Mouse (Mus musculus) urinary bladder, postnatal 4 days (tissue): ENCODE data around the gene Ppp1r8.
A peak's percentile ranks its signal among the peaks of the same experiment; 100 is the strongest.

Experiments used
- DNase-seq, 2 experiments: peaks; one replicate each; pipeline ENCODE4 v3.0.0; 2021 to 2022; ENCODE audit warnings: low spot score in 2 of 2

Gene Ppp1r8

GRCm38 (mm10) chr4:132842970-132843704, at the start of gene Ppp1r8:
TSS of gene Ppp1r8 (minus strand) at chr4:132843169.
- DNase-seq: peak; percentile 88 to 90

GRCm38 (mm10) chr4:132884844-132885374, 41.9 kb upstream of the Ppp1r8 start:
- DNase-seq: no peak

- DNase-seq: peak; percentile 87 to 89
Observed at GRCm38 (mm10) chr4:132884064-132884843, 41.3 kb upstream of the Ppp1r8 start, which contains the start of gene Stx12. TSS of gene Stx12 (minus strand) at chr4:132884509.

- no peak for DNase-seq
Observed at GRCm38 (mm10) chr4:132883561-132884063, 40.6 kb upstream of the Ppp1r8 start.

- no peak for DNase-seq
Observed at GRCm38 (mm10) chr4:132874363-132875097, 31.6 kb upstream of the Ppp1r8 start.

- DNase-seq: no peak
Observed at GRCm38 (mm10) chr4:132873481-132874362, 30.8 kb upstream of the Ppp1r8 start.

GRCm38 (mm10) chr4:132871116-132871515, 28.1 kb upstream of the Ppp1r8 start:
- DNase-seq: no peak

GRCm38 (mm10) chr4:132864856-132865255, 21.9 kb upstream of the Ppp1r8 start:
- no peak for DNase-seq

GRCm38 (mm10) chr4:132863012-132863411, 20.0 kb upstream of the Ppp1r8 start:
- DNase-seq: no peak

GRCm38 (mm10) chr4:132860880-132861279, 17.9 kb upstream of the Ppp1r8 start:
- DNase-seq: no peak

- no peak for DNase-seq
Observed at GRCm38 (mm10) chr4:132843705-132844071, 719 bp upstream of the Ppp1r8 start.

GRCm38 (mm10) chr4:132842281-132842906, 575 bp downstream of the Ppp1r8 start:
- no peak for DNase-seq

GRCm38 (mm10) chr4:132841493-132841892, 1.5 kb downstream of the Ppp1r8 start:
- no peak for DNase-seq

GRCm38 (mm10) chr4:132823614-132824366, 19.2 kb downstream of the Ppp1r8 start:
- peak; percentile 52 to 70 for DNase-seq

GRCm38 (mm10) chr4:132818442-132818841, 24.5 kb downstream of the Ppp1r8 start:
- no peak for DNase-seq

- no peak for DNase-seq
Observed at GRCm38 (mm10) chr4:132816855-132817254, 26.1 kb downstream of the Ppp1r8 start.

- no peak for DNase-seq
Observed at GRCm38 (mm10) chr4:132816404-132816803, 26.6 kb downstream of the Ppp1r8 start.

GRCm38 (mm10) chr4:132809621-132810020, 33.3 kb downstream of the Ppp1r8 start:
- DNase-seq: no peak
